Mouse (Mus musculus) olfactory bulb, adult 2 months (tissue): ENCODE results near the gene Scpep1.

ENCODE experiments used
- CTCF ChIP-seq: fragments of 200-500 bp; IDR thresholded peaks from 2 replicates; pipeline ENCODE4 v1.5.1; 2012; ENCODE audit warnings: low read depth, mild to moderate bottlenecking, low read length, moderate library complexity; ENCODE audit not compliant: insufficient read depth
- POLR2A ChIP-seq: fragments of 200-500 bp; IDR thresholded peaks from 2 replicates; pipeline ENCODE4 v1.6.1; 2012; ENCODE audit warnings: mild to moderate bottlenecking, low read depth, low read length, moderate library complexity; ENCODE audit not compliant: insufficient read depth

- TF ChIP-seq CTCF (no peak), POLR2A (no peak)
Measured at GRCm38 (mm10) chr11:89000527-89000819, 45.2 kb upstream of the Scpep1 start.
